8 mouse cellular contexts compared by ENCODE assay signal in the genomic region with DNA sequence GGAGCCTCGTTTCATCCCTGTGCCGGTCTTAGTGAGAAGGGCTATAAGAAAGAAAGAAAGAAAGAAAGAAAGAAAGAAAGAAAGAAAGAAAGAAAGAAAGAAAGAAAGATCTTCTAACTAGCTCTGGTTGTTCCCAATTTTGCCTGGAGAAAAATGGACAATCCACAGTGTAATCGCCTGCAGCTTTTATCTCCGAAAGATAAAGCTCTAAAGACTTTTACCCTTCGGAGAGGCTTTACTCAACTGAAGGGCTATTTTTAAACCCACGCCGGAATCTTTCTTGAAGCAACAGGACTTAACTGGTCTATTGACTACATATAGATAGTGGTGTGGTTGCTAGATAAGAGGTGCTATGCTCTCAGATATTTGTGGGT. TPM values are rescaled to one million over a fixed set of nuclear protein-coding genes. Genes with fewer than 3 reads are reported as not detected.
DNase-seq lines count a peak whose midpoint lies in the region; ATAC-seq lines count a peak whose summit lies in the region.

No protein-coding gene starts in this region.

- peak overlapping the region; percentile 91 for H3K27ac ChIP-seq in kidney, embryonic 16.5 days (ENCODE audit: low read length)
- no peak overlapping the region for H3K27ac ChIP-seq in brown adipose tissue, adult 24 weeks (replicated peaks; ENCODE audit: low read depth, low read length)
- no peak overlapping the region for H3K27ac ChIP-seq in hindbrain, embryonic 14.5 days
- 0 out of 2 replicates have a peak overlapping the region, but pooled peaks have one; percentile 35 for H3K27ac ChIP-seq in midbrain, embryonic 15.5 days

- H3K36me3 ChIP-seq in kidney, embryonic 16.5 days (ENCODE audit: insufficient read depth, low read length) = peaks cover 10% of the 10 kb centered on the region
- H3K36me3 ChIP-seq in hindbrain, embryonic 14.5 days (replicated peaks; ENCODE audit: control insufficient read depth, insufficient read depth) = no peaks in the 10 kb centered on the region
- H3K36me3 ChIP-seq in midbrain, embryonic 15.5 days (replicated peaks) = no peaks in the 10 kb centered on the region

- H3K9ac ChIP-seq in kidney, embryonic 16.5 days (replicated peaks; ENCODE audit: low read length) = peak overlapping the region; percentile 88
- H3K9ac ChIP-seq in hindbrain, embryonic 14.5 days = peak overlapping the region; percentile 60
- H3K9ac ChIP-seq in midbrain, embryonic 15.5 days = peak overlapping the region; percentile 42; the same call in 1 of the 2 replicates

- WGBS in kidney, embryonic 16.5 days = 1% methylated on average over 7 of the region's 7 CpGs
- under 1% methylated on average over 7 of the region's 7 CpGs for WGBS in hindbrain, embryonic 14.5 days
- under 1% methylated on average over 7 of the region's 7 CpGs for WGBS in midbrain, embryonic 15.5 days

- no peaks in the 10 kb centered on the region for H3K9me3 ChIP-seq in kidney, embryonic 16.5 days (ENCODE audit: low read length)
- H3K9me3 ChIP-seq in hindbrain, embryonic 14.5 days (ENCODE audit: control insufficient read depth, low read length) = no peaks in the 10 kb centered on the region
- no peaks in the 10 kb centered on the region for H3K9me3 ChIP-seq in midbrain, embryonic 15.5 days

- H3K4me3 ChIP-seq in kidney, embryonic 16.5 days (ENCODE audit: low read length) = peak overlapping the region; percentile 86
- H3K4me3 ChIP-seq in brown adipose tissue, adult 24 weeks (ENCODE audit: insufficient read depth, low read depth, low read length) = peak overlapping the region; percentile 80
- peak overlapping the region; percentile 84 for H3K4me3 ChIP-seq in hindbrain, embryonic 14.5 days (replicated peaks; ENCODE audit: low read length)
- H3K4me3 ChIP-seq in midbrain, embryonic 15.5 days = peak overlapping the region; percentile 57

- H3K4me2 ChIP-seq in kidney, embryonic 16.5 days (replicated peaks; ENCODE audit: low read depth, low read length) = peak overlapping the region; percentile 86
- H3K4me2 ChIP-seq in hindbrain, embryonic 14.5 days (replicated peaks) = peak overlapping the region; percentile 94
- H3K4me2 ChIP-seq in midbrain, embryonic 15.5 days = peak overlapping the region; percentile 98

- H3K4me1 ChIP-seq in kidney, embryonic 16.5 days (ENCODE audit: insufficient read depth, low read length) = peaks cover 25% of the 10 kb centered on the region
- H3K4me1 ChIP-seq in brown adipose tissue, adult 24 weeks (ENCODE audit: control insufficient read depth, insufficient read depth, insufficient read length, low read length) = peaks cover 3% of the 10 kb centered on the region; the same call in 1 of the 2 replicates
- peaks cover 21% of the 10 kb centered on the region for H3K4me1 ChIP-seq in hindbrain, embryonic 14.5 days (replicated peaks; ENCODE audit: control insufficient read depth, insufficient read depth, low read length)
- H3K4me1 ChIP-seq in midbrain, embryonic 15.5 days = peaks cover 29% of the 10 kb centered on the region

- no peak for DNase-seq in kidney, postnatal 36 days
- DNase-seq in hindbrain, embryonic 14.5 days (ENCODE audit: low spot score) = no peak
- no peak for DNase-seq in embryo, embryonic 11 days
- DNase-seq in adrenal gland, postnatal 14 days = no peak
- DNase-seq in thymus, postnatal 4 days = no peak

- no peaks in the 10 kb centered on the region for H3K27me3 ChIP-seq in kidney, embryonic 16.5 days (ENCODE audit: insufficient read depth, low read length)
- peaks cover 11% of the 10 kb centered on the region; the same call in 1 of the 2 replicates for H3K27me3 ChIP-seq in hindbrain, embryonic 14.5 days (ENCODE audit: control insufficient read depth, insufficient read depth, low read length)
- H3K27me3 ChIP-seq in midbrain, embryonic 15.5 days (replicated peaks) = peaks cover 18% of the 10 kb centered on the region; the same call in 1 of the 2 replicates

- ATAC-seq in kidney, embryonic 16.5 days (ENCODE audit: low FRiP score, low TSS enrichment) = no peak
- ATAC-seq in hindbrain, embryonic 14.5 days (ENCODE audit: low FRiP score) = no peak
- ATAC-seq in midbrain, embryonic 15.5 days (replicated peaks) = no peak

RNA-seq across cellular contexts. Expression of a gene that starts 0.5 kb away (rescaled TPM):
- polyA plus RNA-seq in kidney, embryonic 16.5 days (2015; fragmentation: Nextera tagmentation; extraction: Ambion mirVana) = 159 and 165 TPM in 2 replicates
- polyA plus RNA-seq in brown adipose tissue, adult 24 weeks (2012; ENCODE audit: insufficient read depth, insufficient read length, missing spikeins) = not detected in 2 replicates
- polyA plus RNA-seq in hindbrain, embryonic 14.5 days (2014; fragmentation: Nextera tagmentation; extraction: Ambion mirVana) = 17.1 and 19.1 TPM in 2 replicates
- polyA plus RNA-seq in midbrain, embryonic 15.5 days (2015; fragmentation: Nextera tagmentation; extraction: Ambion mirVana) = 21.3 and 21.5 TPM in 2 replicates
- 10.9 and 15.0 TPM in 2 replicates for total RNA-seq in adrenal gland, postnatal 14 days (2021)

Comparison
In these comparisons a context has a peak if more than half of its experiments do, and no peak if none do; other contexts are left out.
1. H3K27ac ChIP-seq: peak in kidney, embryonic 16.5 days (single experiment) and midbrain, embryonic 15.5 days (single experiment); none in brown adipose tissue, adult 24 weeks (single experiment) and hindbrain, embryonic 14.5 days (single experiment).
2. RNA of a gene that starts 0.5 kb away (polyA plus RNA-seq): 159 to 165 TPM in kidney, embryonic 16.5 days, 21.3 to 21.5 TPM in midbrain, embryonic 15.5 days and 17.1 to 19.1 TPM in hindbrain, embryonic 14.5 days; not detected in brown adipose tissue, adult 24 weeks; every median in the first group is over 10 times any median in the second.
3. Peak in every context shown above with its lines, with median percentiles within 50 percentile points of each other: H3K4me2 ChIP-seq, H3K4me3 ChIP-seq and H3K9ac ChIP-seq.